Mouse (Mus musculus) left cerebral cortex, postnatal 36 days (tissue): ENCODE measurements around the gene Sult6b1. TPM values are rescaled to one million over a fixed set of nuclear protein-coding genes. Genes with fewer than 3 reads are reported as not detected.

Source experiments
- DNase-seq, 2 experiments: peaks; one replicate each; pipeline ENCODE4 v3.0.0; 2021 to 2022; ENCODE audit warnings: low spot score in 2 of 2, mixed read lengths in 1 of 2
- intact Hi-C: fragments of 180-260 bp; cut with DNase I; formaldehyde crosslinking; loops from one replicate; pipeline ENCODE4 v1.15.1; 2025
- total RNA-seq, 2 experiments: library from RNA; stranded (reverse); gene quantifications; 2 replicates each; pipeline ENCODE4 v1.2.3; 2021

Gene Sult6b1
- total RNA-seq, 2 experiments from 2014 or later = 0.44 TPM; not detected in 1

DNA sequence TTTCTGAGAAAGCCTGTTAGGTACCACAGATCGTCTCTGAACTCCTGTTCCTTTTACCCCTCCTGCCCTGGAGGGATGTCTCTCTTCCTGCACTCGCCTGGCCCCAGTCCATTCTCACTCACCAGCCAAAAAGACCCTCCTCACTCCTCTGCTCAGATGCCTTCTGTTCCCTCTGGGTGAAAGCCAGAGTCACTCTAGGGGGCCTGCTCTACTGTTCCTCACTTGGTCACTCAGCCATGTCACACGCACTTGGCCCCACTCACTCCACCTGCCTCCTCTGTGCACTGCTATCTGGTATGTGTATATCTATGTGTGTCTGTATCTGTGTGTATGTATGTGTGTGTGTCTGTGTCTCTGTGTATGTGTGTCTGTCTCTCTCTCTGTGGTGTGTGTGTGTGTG, 17.6 kb downstream of the Sult6b1 start:
- intact Hi-C loops = no loop called here
- no peak for DNase-seq

DNA sequence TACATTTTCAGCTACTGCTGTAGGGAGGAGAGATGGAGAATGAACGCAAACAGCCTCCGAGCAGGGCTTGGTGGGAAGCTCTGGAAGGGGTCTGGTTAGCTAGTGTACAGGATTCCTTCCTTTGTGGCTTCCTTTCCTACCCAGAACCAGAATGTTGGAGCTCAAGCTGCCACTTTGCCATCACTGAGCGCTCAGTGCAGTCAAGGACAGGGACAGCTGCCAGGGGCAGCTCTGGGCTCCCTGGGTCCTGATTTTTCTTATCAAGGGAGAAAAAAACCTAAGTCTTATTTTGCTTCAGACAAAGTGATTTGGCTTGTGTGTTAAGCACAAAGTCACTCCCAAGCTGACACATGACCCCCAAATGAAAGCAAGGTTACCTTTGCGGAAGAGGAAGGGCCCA, 18.2 kb downstream of the Sult6b1 start:
- intact Hi-C loops = no loop called here
- DNase-seq = no peak

GRCm38 (mm10) chr17:78885286-78886065, 21.3 kb downstream of the Sult6b1 start:
- intact Hi-C loops = no loop called here
- no peak for DNase-seq

GRCm38 (mm10) chr17:78883291-78883690, 23.5 kb downstream of the Sult6b1 start:
- no peak for DNase-seq
- intact Hi-C loops = no loop called here

GRCm38 (mm10) chr17:78882401-78883112, 24.2 kb downstream of the Sult6b1 start, which contains the start of gene Eif2ak2:
Gene Eif2ak2 (minus strand): TSS chr17:78882573.
- intact Hi-C loops = no loop called here
- peak; percentile 38 to 51 for DNase-seq

GRCm38 (mm10) chr17:78881878-78882304, 24.9 kb downstream of the Sult6b1 start:
- no peak for DNase-seq
- intact Hi-C loops = no loop called here

- intact Hi-C loops = no loop called here
- DNase-seq = no peak
Observed at GRCm38 (mm10) chr17:78873886-78874285, 32.9 kb downstream of the Sult6b1 start.

DNA sequence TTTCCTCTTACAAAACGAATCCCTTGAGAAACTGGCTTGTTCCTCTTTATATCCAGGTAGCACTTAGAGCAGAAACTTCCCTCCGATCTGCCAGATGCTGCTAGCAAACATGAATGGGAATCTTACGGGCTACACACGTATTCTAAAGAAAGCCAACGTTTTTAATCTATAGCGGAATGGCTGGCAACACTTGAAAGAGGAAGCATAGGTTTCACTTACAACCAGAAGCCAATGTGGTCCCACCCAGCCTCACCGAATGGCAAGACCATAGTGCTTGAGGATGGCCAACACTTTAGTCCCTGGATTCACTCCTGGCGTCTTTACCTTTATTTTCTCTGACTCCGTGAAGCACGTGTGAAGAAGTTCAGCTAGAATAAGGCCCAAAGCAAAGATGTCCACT, 50.5 kb downstream of the Sult6b1 start:
- intact Hi-C loops = no loop called here
- no peak for DNase-seq

DNA sequence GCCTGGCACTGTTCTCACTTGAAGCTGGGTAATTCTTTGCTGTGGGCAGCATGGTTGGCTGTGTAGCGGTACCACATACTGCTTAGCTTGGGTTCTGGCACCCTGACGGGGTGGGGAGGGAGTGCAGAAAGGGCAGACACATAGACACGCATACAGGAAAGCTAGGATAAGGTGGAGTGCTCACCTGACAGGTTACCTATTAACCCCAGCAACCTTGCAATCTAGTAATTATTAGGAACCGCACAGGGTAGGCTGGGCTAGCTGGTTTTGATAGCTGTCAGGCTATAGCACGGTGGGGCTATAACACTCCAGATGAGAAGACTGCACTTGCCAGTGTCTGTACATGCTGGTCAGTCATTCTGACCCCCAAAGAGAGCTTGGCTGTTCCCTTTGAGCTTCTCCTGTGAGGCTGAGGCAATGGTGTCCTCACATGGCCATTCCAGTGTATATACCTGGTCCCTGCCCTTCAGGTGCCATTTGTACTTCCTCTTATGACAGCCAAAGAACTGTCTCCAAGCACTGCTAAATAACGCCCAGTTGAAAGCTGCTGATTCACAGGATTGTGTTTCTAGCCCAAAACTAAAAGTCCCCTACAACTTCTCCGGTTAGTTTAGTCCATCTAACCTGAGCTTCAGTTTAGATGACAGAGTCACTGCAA, 64.4 kb downstream of the Sult6b1 start:
- intact Hi-C loops = no loop called here
- no peak for DNase-seq

- no peak for DNase-seq
Observed at GRCm38 (mm10) chr17:78836056-78836455, 70.7 kb downstream of the Sult6b1 start.

DNA sequence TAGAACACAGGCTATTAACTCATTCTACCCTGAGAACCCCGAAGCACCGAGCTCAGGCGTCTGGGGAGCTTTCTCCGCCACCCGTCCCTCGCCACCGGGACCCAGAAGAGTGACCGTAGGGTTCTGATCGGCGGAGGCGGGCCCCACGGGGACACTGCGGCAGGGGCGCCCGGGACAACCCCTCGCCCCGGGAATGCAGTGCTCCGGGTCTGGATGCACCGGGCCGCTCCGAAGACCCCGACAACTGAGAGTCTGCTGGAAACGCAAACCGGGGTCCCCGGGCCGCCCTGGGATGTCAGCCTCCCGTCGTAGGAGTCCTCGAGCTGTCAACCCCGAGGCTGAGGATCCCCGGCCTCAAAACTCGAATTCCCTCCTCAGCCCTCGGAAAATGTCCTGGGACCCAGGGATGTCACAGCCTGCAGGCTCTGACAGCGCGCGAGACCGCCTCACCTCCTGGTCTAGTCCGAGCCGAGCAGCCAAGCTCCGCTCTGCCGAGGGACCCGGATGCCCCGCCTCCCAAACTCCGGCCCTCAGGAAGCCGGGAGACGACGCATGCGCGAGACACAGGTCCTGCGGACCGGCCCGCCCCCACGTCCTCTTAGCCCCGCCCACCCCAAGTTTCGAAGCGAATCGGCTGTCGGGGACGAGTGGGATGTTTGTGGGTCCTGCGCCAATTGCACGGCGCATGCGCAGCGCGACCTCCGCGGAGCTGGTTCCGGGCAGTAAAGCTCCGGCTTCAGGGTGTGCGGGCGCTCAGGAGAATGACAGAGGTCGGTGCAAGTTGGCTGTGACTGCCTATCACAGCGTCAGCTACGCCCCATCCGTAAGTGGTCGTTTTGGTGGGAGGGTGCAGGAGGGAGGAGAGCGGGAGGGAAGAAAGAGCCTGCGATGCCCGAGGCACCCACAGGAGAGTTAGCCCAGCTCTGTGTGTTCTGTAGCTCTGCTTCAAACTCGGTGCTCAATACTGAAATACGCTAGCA, 71.6 kb downstream of the Sult6b1 start, which contains the start of the genes Heatr5b and Gpatch11:
TSS of gene Heatr5b (minus strand) at position 509 of the 980 bp plus-strand sequence.
TSS of gene Gpatch11 (plus strand) at position 712 of the 980 bp plus-strand sequence.
- intact Hi-C loops = loop anchor here (2.0 to 5.0 kb wide), 2 partner anchors 82 to 102 kb away; partner anchors contain the start of genes Cebpz, Cebpzos and Ndufaf7
- DNase-seq = peak; percentile 97 to 98

More at GRCm38 (mm10) chr17:78836056-78836455, 70.7 kb downstream of the Sult6b1 start:
- intact Hi-C loops = loop anchor here (5.0 kb wide), 1 partner anchor 81 kb away; the partner anchor contains the start of gene Cebpzos

Other genes with a start within 250 kb of the Sult6b1 start
- gene Strn, start 169.8 kb downstream of the Sult6b1 start, total RNA-seq = 10 to 100 TPM; 61.8 to 79.9 TPM
- gene Heatr5b, start 71.6 kb downstream of the Sult6b1 start, total RNA-seq = 10 to 100 TPM; 55.4 to 60.1 TPM
- gene Gpatch11, start 71.4 kb downstream of the Sult6b1 start, total RNA-seq = 10 to 100 TPM; 35.9 to 44.5 TPM
- gene Eif2ak2, start 24.4 kb downstream of the Sult6b1 start, total RNA-seq = 1 to 10 TPM; 3.6 to 4.6 TPM
- 10 to 100 TPM; 27.5 to 28.0 TPM for gene Cebpzos, start 9.5 kb upstream of the Sult6b1 start, total RNA-seq
- 10 to 100 TPM; 27.1 to 31.5 TPM for gene Cebpz, start 30.1 kb upstream of the Sult6b1 start, total RNA-seq
- gene Ndufaf7, start 30.1 kb upstream of the Sult6b1 start, total RNA-seq = 10 to 100 TPM; 53.7 to 58.1 TPM
- 10 to 100 TPM; 10.1 to 10.2 TPM for gene Prkd3, start 113.8 kb upstream of the Sult6b1 start, total RNA-seq
- gene Qpct, start 144.9 kb upstream of the Sult6b1 start, total RNA-seq = 10 to 100 TPM in 1 of 2 experiments, 1 to 10 TPM in 1; 8.4 to 10.2 TPM